Mouse (Mus musculus) large intestine, adult 2 months (tissue): ENCODE data around the gene Gm5089. TPM values are rescaled to one million over a fixed set of nuclear protein-coding genes. Genes with fewer than 3 reads are reported as not detected.
"Not testable (repeated sequence)": the region's sequence is repeated elsewhere in the genome, so short reads cannot be mapped to it uniquely, and the experiment has no call there.

Experiments
- DNase-seq: peaks from one replicate; pipeline ENCODE4 v3.0.0-alpha.2; 2012; ENCODE audit warnings: low read depth, low spot score
- WGBS: fragments of 180-500 bp; shearing (Covaris S2); methylation state at CpG from one replicate; pipeline ENCODE4 v1.1.7; 2018; 5-methylcytosine and 5-hydroxymethylcytosine counted together
- polyA plus RNA-seq: library from polyadenylated mRNA; depleted of rRNA; stranded (reverse); fragments of >200 nt; gene quantifications from 2 replicates; pipeline ENCODE4 v1.2.3, GENCODE M21; 2012

Gene Gm5089
- polyA plus RNA-seq, 1 experiment, result not detected

DNA sequence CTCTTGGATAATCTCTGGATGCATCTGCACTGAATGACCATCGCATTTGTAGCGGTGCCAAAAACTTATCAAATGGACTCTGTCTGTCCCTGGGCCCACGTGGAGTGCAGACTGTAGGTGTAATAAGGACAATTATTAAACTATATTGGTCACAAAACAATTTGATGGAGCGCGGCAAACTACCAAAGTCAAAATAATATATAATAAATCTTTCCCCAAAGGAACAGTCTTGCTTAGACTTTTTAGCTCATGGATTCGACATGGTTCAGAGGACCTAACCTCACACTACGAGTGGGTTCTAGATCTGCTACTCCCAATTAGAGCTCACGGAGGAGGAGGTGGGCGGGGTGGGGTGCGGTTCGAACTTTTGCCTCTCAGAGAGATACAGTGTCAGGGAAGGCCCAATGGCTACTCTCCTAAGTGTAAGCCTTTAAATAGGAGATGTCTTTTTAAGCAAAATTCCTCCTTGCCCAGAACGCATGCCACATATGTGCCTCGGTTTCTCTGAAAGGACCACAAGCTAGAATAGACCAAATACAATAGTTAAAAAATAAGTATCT is 15.1 kb upstream of the Gm5089 start:
- WGBS, result 20% methylated on average over 13 of the region's 13 CpGs
- no peak for DNase-seq

DNA sequence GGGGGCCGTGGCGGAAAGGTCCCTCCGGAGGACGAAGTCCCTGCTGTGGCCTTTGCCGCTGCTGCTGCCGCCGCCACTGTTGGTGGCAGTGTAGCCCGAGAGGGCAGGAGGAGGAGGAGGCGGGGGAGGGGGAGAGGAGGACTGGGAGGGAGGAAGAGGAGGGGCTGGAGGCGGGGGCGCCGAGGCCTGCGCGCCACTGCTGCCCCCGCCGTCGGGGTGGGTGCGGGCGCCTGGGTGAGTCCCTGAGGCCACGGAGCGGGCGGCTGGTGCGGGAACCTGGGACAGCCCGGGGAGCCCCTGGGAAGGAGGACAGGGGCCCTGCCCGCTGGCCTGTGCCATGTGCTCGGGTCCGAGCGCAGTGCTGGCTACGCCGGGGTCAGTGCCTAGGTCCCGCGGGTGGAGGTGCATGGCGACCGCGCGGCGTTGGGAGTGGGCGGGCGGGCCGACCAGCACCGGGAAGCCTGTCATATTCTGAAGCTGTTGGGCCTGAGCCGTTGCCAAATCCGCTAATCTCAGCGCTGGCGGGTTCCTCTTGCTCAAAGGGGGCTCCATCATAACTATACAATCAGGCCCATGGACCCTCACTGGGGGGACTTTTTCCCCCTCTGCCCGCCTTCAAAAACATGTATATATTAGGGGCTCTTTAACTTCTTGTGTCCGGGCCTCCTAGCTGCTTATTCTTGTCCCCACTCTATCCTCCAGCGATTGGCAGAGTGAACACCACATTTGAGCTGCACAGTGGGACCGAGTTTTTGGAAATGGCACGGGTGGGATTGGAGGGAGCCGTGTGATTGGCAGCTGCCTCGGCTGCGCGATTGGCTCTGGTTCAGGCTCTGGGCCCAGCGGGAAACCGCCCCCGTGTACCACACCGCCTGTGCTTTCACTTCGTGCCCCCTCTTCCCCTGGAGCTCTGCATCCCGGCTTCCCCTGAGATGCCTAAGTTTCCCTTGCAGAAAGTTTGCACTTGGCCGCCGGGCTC is 14.1 kb upstream of the Gm5089 start, which contains the start of gene Zic5:
Gene Zic5, minus strand, starts transcription at position 915 of the 979 bp plus-strand sequence.
- 2% methylated on average over 61 of the region's 62 CpGs for WGBS

DNA sequence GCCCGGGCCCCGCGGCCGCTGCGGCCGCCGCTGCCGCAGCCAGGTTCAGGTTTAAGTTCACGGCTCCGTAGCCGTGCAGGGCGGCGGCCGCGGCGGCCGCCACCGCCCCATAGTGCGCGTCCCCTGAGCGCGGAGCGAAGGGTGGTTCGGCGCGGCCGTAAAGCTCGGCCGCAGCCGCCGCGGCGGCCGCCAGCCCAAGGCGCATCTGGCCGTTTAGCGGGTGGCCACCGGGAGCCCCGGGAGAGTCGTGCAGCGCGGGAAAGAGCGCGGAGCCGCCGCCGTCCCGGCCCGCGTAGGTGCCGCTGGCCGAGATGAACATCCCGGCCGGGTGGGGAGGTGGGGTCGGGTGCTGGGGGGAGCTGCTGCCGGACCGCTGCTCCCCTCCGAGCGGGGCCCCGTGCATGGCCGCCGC is 13.4 kb upstream of the Gm5089 start:
- no peak for DNase-seq
- under 1% methylated on average over 62 of the region's 62 CpGs for WGBS

More for the DNA sequence above, 14.1 kb upstream of the Gm5089 start, which contains the start of gene Zic5:
- DNase-seq, result no peak

DNA sequence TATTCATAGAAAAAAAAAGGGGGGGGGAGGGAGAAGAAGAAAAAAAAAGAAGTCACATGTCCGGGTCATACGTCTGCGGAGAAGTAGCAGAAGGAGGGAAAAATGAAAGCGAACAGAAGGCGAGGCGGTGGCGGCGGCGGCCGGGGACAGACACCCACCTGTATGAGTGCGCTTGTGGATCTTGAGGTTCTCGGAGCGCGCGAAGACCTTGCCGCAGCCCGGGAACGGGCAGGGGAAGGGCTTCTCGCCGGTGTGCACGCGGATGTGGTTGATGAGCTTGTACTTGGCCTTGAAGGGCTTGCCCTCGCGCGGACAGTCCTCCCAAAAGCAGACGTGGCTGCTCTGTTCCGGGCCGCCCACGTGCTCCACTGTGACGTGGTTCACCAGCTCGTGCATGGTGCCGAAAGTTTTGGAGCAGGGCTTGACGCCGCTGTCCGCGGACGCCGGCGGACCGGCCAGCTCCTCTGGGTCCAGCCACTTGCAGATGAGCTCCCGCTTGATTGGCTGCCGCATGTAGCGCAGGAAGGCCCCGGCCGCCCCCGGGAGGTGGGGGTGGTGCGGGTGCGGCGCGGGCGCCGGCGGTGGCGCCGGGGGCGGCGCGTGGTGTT is 12.9 kb upstream of the Gm5089 start:
- 1% methylated on average over 57 of the region's 58 CpGs for WGBS
- not testable (repeated sequence) for DNase-seq

DNA sequence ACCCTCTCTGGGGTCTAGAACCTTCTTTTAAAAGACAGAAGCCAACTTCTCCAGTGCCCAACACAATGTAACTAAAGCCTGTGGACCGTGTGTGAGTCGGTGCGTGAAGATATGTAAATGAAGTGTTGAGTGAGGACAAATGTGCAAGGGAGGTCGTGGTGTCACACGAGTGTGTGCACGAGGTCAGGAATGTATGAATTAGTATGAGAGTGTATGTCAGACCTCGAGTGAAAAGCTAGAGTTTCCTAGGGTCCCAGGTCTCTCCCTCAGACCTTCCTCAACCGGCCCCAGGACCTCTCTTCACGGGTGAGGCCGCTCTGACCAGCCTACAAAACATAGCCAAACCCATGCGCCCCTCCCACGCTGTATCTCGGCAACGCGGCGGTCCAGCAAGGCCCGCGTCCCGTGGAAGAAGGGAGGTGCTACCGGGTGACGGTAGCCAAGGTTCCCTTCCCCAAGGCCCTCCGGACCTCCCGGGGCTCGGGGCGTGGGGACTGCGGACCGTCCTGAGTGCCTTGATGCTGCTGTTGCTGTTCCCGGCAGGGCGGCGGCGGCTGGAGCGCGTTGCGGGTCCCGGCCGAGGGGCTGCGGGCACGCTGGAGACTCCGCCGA is 12.3 kb upstream of the Gm5089 start:
- WGBS, result 4% methylated on average over 40 of the region's 40 CpGs
- no peak for DNase-seq

DNA sequence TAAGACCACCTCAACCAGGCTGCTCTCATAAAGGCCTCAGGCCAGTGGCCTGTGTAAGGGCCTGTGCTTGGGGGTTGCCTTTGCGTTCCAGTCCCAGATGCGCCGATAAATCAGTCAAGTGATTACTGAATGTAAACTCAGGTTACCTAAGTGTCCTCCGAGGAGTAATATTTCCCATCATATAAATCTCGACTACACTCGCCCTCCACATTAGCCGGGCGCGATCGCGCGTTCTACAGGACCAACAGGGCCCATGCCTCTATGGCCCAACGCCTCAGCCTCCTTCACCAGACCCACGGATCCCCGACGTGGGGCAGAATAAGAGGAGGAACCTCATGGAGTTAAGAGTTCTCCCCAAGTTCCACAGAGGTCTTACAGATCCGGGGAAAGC is 11.8 kb upstream of the Gm5089 start:
- 39% methylated on average over 17 of the region's 17 CpGs for WGBS
- DNase-seq, result no peak

DNA sequence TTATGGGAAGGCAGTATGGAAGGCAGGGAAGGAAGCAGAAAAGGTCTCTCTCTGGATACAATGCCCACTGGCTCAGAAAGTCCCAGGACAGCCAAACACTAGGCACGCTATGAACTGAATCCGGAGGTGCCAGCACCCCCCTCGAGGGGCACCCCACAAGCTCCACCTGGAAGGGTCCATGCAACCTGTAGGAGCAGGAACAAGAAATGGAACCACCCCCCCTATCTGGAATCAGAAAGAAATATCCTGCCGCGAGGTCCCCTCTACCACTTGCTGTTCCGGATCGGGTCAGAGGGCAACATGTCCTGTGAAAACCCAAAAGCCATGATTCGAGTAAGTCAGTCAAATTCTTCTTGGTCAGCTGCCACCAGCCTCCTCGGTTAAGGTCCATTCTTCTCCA is 11.1 kb upstream of the Gm5089 start:
- no peak for DNase-seq
- 33% methylated on average over 9 of the region's 9 CpGs for WGBS

DNA sequence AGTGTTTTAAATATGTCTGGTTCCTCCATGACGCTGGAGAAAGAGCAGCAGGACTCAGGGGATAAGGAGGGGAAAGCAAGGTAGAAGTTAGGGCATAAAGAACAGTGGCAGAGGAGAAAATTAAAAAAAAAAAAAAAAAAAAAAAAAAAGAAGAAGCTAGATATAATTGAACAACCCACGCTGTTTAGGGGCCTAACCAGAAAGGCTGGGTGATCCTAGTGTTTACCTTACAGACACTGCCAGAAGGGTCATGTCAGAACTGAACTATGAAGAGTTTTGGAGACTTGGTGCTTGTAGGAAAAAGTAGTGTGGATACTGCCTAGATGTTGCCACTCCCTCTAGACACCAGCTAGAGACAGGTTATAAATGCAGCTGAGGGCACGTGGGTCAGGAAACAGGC is 10.6 kb upstream of the Gm5089 start:
- 45% methylated on average over 3 of the region's 3 CpGs for WGBS

DNA sequence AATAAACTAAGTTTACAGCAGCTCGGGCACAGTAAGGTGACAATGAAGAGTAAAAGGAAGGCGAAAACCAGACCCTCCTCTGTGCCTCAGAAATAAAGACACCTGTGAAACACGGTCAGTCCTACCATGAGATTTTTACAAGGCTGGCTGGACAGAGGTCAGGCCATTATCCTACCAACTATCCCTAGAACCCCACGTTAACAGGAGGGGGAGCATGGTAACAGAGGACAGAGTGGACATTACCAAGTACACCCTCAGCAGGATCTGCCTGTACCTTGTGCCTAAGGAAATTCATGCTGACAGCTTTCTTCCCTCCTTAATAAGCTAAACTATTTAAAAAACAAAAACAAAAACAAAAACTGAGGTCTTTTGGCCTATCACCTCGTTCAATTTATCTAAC is 9.3 kb upstream of the Gm5089 start:
- WGBS, result 43% methylated on average over 5 of the region's 5 CpGs
- DNase-seq, result no peak

More for the DNA sequence above, 10.6 kb upstream of the Gm5089 start:
- no peak for DNase-seq

DNA sequence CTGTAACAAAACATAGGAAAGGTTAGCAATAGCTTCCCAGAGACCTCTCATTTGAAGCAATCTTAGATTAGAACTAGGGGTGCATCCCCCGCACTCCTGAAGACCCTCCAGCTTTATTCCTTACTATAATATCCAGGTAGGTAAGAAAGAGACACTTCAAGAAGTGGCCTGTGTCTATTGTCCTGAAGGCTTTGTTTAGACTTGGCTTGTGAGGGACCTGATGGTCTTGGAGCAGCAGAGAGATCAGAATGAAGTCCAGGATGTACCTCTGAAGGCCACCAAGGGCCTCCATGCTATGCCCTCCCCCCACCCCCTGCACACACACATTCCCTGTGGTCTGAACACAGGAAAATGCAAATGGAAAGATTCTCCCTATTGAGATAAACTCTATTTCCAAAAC is 8.9 kb upstream of the Gm5089 start:
- DNase-seq, result no peak
- 90% methylated on average over 1 of the region's 1 CpGs for WGBS

DNA sequence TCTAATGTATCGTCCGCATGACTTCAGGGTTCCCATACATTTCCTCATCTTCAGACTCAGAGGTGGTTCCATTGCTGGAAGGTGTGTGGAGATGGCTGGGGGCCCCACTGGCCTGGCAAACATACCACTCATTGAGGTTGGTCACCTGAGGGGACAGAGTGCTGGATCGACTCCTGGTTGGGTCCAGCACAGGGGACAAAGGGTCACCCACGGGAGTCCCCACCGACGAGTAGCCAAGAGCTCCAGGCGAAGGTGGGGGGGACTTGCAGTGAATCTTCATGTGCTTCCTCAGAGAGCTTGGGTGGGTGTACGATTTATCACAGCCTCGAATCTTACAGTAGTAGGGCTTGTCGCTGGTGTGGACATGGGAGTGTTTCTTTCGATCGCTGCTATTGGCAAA is 8.4 kb upstream of the Gm5089 start:
- not testable (repeated sequence) for DNase-seq
- 81% methylated on average over 10 of the region's 12 CpGs for WGBS

DNA sequence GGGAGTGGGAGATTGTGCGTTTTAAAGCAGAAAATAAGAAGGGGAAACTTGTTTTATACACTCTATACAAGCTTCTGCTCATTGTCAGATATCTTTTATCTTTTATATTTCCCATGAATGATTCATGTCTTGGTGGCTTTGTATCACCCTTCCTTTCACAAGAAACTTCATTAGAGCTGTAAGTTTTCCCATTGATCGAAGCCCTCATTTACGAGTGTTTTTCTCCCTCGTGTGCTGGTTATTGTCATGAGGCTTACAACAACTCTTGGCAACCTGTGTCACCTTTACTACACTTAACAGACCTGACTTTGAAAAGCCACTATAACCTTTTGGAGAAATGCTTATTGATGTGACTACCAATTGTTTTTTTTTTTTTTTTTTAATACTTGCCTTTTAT is 4.6 kb upstream of the Gm5089 start:
- DNase-seq, result no peak
- 62% methylated on average over 4 of the region's 4 CpGs for WGBS

DNA sequence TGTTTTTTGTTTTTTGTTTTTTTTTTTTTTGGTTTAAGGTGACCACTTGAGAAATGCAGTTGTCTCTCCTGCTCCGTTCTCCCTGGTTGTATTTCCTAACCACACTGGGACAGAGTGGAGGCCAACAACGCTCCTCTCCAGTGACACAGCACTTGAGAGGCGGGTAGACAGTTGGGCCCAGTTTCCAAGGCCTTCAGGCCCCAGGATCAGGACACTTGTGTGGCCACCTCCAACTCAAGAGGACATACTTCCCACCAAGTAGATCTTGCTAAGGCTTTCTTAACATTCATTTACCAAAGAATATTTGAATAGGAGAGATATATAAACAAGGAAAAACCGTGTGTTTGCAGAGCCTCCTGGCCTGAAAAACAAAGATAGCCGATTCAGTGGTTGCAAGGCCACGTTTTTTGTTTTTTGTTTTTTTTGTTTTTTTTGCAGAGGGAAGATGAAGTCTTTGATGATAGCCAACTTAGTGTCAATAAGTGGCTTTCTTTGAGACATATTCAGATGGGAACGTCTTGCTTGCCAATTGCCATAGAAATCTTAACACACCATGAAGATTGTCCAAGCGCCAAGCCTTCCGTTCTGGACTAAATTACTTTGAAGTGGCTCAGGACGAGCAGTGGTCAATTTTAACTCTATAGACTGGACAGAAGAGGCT is 4.1 kb upstream of the Gm5089 start:
- DNase-seq, result no peak
- 66% methylated on average over 10 of the region's 10 CpGs for WGBS

DNA sequence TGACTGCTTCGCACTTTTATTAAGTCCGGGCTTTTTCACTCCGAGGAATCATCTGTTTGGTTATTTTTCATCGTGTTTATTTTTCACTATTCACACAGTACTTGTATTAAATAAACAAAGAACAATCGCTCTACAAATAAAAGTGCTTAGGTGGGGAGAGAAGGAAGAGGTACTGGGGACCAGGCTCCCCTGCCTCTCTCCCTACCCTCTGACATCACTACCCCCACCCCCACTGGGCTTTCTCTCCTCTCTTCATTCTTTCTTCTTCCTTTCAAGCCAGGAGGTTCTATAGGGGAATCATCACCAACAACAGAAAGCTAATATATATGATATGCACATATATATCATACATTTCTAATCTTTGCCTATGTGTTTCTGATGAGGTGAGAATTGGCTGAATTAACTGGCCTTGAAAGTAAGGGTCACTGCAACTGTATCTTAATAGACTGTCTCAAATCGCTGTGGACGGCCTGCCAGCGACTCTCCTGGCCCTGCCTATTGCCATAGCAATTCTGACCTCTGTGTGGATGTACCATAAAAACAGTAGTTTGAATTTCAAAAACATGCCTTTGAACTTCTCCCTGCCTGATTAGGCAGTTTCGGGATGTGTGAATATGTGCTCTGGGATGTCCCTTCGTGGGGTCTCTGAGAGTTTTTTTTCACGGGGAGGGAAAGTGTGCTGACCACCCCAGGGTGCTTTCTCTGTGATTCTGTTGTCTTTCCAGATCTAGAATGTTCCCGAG is 3.3 kb upstream of the Gm5089 start:
- no peak for DNase-seq
- 17% methylated on average over 12 of the region's 12 CpGs for WGBS

DNA sequence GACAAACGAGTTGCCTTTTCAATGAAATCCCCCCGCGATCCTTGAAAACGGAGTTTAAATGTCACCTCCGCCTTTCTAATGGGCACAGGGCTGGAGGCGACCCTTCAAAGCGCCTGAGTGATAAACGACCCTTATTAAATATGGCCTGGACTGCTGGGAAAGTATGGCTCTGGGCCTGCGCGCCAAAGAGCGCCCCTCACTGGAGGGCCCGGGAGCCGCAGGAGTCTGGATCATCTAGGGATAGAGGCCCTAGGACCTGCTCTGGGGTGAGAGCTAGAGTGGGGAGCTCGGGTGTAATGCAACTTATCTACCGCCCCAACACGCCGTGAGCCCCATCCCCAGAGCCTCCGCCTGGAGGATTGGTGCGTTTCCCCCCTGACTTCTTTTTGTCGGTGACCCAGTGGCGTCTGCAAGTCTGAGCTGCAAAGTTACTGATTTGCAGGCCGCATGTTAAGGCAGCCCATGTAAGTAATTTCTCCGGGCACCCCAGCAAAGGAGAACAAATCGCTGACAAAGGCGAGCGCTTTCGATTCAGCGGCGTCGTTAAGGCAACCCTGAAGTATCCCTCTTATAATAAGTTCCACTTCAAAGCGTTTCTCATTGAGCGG is 2.6 kb upstream of the Gm5089 start:
- 6% methylated on average over 32 of the region's 32 CpGs for WGBS
- DNase-seq, result no peak

DNA sequence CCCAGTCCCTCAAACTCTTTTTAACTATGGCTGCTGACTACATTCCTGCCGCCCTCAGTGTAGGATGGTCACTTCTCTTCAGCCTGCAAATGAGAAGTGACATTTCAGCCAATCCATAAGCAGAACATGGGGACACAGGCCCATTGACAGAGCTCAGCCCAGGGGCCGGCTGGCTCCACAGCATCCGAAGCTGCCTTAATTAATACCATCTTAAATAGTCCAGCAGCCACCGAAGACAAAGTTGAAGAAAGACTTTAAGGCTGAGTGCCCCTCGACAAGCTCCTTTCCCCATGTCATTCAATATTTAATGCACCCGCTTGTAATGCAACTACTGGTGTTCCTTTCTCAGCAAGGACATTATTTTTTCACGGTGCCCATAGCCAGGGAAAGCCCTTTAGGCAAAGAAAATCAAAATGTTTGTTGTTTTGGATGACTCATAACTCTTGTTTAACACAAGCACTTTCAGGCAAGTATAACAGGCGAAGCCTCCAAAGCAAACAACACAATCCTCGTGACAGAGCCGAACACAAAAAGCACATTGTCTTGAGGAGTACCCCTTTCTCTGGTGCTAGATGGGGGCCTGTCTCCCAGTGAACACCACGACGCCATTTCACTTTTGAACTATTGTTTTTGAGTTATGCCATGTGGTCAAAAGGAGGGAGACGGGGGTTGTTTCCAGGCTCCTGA is 1.9 kb upstream of the Gm5089 start:
- 36% methylated on average over 13 of the region's 13 CpGs for WGBS
- DNase-seq, result no peak

DNA sequence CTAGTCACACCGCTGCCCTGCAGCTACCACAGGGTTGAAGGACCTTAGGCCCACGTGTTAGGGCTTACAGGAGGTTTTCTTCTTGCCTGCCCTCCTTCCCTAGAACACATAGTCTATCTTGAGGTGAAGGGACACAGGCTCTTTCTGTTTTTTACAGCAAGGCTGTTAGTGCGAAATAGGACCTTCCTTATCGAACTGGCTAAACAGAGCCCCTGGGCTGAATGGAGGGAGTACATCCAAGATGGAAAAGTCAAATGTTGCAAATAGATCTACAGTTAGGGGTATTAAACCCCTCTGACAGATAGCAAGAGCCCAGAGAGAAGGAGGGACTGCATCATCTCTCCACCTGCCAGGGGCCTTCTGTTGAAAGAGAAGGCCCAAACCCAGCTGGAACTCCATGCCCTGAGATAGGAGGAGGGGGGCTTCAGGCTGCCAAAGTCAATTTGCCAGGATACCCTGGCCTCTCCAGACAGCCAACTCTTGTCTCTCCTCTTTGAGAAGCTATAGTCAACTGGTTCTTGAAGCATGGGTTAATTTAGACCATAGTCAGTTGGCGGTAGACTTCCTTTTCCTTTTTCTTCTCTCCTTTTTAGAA is 733 bp upstream of the Gm5089 start:
- no peak for DNase-seq
- 60% methylated on average over 5 of the region's 5 CpGs for WGBS
